Mouse (Mus musculus) olfactory bulb, adult 2 months (tissue): ENCODE results near the gene Tmem266.

Experiments
- CTCF ChIP-seq: fragments of 200-500 bp; IDR thresholded peaks from 2 replicates; pipeline ENCODE4 v1.5.1; 2012; ENCODE audit warnings: low read depth, mild to moderate bottlenecking, low read length, moderate library complexity; ENCODE audit not compliant: insufficient read depth
- POLR2A ChIP-seq: fragments of 200-500 bp; IDR thresholded peaks from 2 replicates; pipeline ENCODE4 v1.6.1; 2012; ENCODE audit warnings: mild to moderate bottlenecking, low read depth, low read length, moderate library complexity; ENCODE audit not compliant: insufficient read depth

GRCm38 (mm10) chr9:55406773-55407172 is 80.1 kb downstream of the Tmem266 start:
- TF ChIP-seq POLR2A, result no peak
- TF ChIP-seq CTCF, result no peak
